Mouse (Mus musculus): Measurements from ENCODE around the gene St3gal6. TPM values are rescaled to one million over a fixed set of nuclear protein-coding genes. Genes with fewer than 3 reads are reported as not detected.

Gene St3gal6
- total and polyA plus RNA-seq, 3 experiments: 4.0 to 8.9 TPM; not detected in 1

DNA sequence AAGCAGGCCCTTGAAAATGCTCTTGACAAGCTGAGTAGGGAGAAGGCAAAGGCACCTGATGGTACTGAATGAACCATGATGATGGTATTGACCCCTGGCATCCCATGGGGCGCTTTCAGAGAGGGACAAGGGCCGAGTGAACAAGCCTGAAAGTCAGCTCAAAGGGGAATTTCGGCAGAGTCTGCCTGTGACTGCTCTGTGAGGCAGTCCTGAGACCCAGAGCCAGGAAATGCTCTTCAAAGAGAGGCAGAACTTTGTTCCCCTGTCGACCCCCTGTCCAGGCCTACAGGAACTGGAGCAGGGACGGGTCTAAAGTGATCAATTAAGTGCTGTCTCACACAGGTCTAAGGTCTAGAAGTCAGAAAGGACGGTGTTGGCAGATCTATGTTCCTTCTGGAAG is 10.3 kb downstream of the St3gal6 start:
- Histone ChIP-seq H3K27ac (ENCODE audit: control insufficient read depth, low read depth, low read length) (no peak overlapping the region), H3K36me3 (ENCODE audit: control insufficient read depth in 1 of 2, insufficient read depth in 2 of 2, low read length in 2 of 2) (no peaks in the 10 kb centered on the region), H3K4me3 (ENCODE audit: control insufficient read depth in 1 of 2, insufficient read depth in 1 of 2, low read depth in 2 of 2, low read length in 2 of 2) (no peak overlapping the region), H3K9ac (ENCODE audit: control insufficient read depth, low read depth, low read length, poor library complexity, severe bottlenecking) (no peak overlapping the region), H3K9me3 (replicated peaks; ENCODE audit: insufficient read depth, low read length) (no peaks in the 10 kb centered on the region), H3K27me3 (ENCODE audit: control insufficient read depth in 1 of 2, insufficient read depth in 2 of 2, low read length in 2 of 2) (no peaks in the 10 kb centered on the region), H3K4me1 (ENCODE audit: control insufficient read depth in 1 of 2, insufficient read depth in 2 of 2, low read length in 2 of 2) (peaks cover 0 to 3% of the 10 kb centered on the region in 2 experiments; a peak in 1 of 4 replicates), H3K79me2 (ENCODE audit: control insufficient read depth, insufficient read depth, low read length, poor library complexity) (no peaks in the 10 kb centered on the region)
- TF ChIP-seq NELFE (IDR thresholded peaks at IDR 0.05; ENCODE audit: low read depth, low read length) (no peak), EP300 (IDR thresholded peaks at IDR 0.05; ENCODE audit: low read depth in 1 of 2, low read length in 2 of 2) (no peak), CTCF (IDR thresholded peaks at IDR 0.05 in 2 of 3, conservative IDR thresholded peaks at IDR 0.05 in 1 of 3; ENCODE audit: control insufficient read depth in 1 of 3, insufficient read depth in 1 of 3, low read depth in 2 of 3, low read length in 3 of 3, poor library complexity in 1 of 3, severe bottlenecking in 1 of 3) (no peak), KAT2A (conservative IDR thresholded peaks at IDR 0.05; ENCODE audit: low read depth, low read length) (no peak), POLR2A (IDR thresholded peaks at IDR 0.05; ENCODE audit: control insufficient read depth in 1 of 2, insufficient read depth in 1 of 2, low read depth in 1 of 2, low read length in 2 of 2, poor library complexity in 1 of 2) (no peak), MYC (IDR thresholded peaks at IDR 0.05; ENCODE audit: low read depth, low read length) (no peak), JUND (IDR thresholded peaks at IDR 0.05; ENCODE audit: low read depth, low read length) (no peak), ZMIZ1 (IDR thresholded peaks at IDR 0.05; ENCODE audit: low read depth, low read length) (no peak), CHD2 (IDR thresholded peaks at IDR 0.05; ENCODE audit: low read length) (no peak)
- DNase-seq (ENCODE audit: low read depth, low spot score): no peak

DNA sequence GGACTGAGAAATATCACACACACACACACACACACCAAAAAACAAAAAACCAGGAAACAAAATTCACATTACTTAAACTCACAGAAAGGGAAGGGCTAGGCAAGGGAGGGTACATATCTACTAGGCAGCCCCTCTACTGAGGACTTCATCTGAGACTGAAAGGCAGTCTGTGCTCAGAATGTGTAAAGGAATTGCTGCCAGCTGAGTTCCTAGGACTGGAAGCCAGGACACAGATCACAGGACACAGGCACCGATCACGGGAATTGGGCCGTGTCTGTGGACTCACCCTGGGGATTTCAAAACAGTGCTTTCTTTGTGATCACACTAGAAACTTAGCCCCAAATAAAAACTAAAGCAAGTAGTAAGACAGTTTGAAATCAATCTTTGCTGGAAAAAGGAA is 11.2 kb downstream of the St3gal6 start:
- Histone ChIP-seq H3K4me1 (ENCODE audit: control insufficient read depth in 1 of 2, insufficient read depth in 2 of 2, low read length in 2 of 2) (peaks cover 0 to 3% of the 10 kb centered on the region in 2 experiments; a peak in 1 of 4 replicates), H3K27me3 (ENCODE audit: control insufficient read depth in 1 of 2, insufficient read depth in 2 of 2, low read length in 2 of 2) (no peaks in the 10 kb centered on the region), H3K79me2 (ENCODE audit: control insufficient read depth, insufficient read depth, low read length, poor library complexity) (no peaks in the 10 kb centered on the region), H3K27ac (ENCODE audit: control insufficient read depth, low read depth, low read length) (no peak overlapping the region), H3K9me3 (replicated peaks; ENCODE audit: insufficient read depth, low read length) (no peaks in the 10 kb centered on the region), H3K4me3 (ENCODE audit: control insufficient read depth in 1 of 2, insufficient read depth in 1 of 2, low read depth in 2 of 2, low read length in 2 of 2) (no peak overlapping the region), H3K36me3 (ENCODE audit: control insufficient read depth in 1 of 2, insufficient read depth in 2 of 2, low read length in 2 of 2) (no peaks in the 10 kb centered on the region), H3K9ac (ENCODE audit: control insufficient read depth, low read depth, low read length, poor library complexity, severe bottlenecking) (no peak overlapping the region)
- DNase-seq (ENCODE audit: low read depth, low spot score): no peak
- no peak for TF ChIP-seq CTCF (IDR thresholded peaks at IDR 0.05 in 2 of 3, conservative IDR thresholded peaks at IDR 0.05 in 1 of 3; ENCODE audit: control insufficient read depth in 1 of 3, insufficient read depth in 1 of 3, low read depth in 2 of 3, low read length in 3 of 3, poor library complexity in 1 of 3, severe bottlenecking in 1 of 3)
- no peak for TF ChIP-seq ELF1 (IDR thresholded peaks at IDR 0.05; ENCODE audit: low read depth, low read length)
- no peak for TF ChIP-seq KAT2A (conservative IDR thresholded peaks at IDR 0.05; ENCODE audit: low read depth, low read length)
- TF ChIP-seq UBTF (IDR thresholded peaks at IDR 0.05; ENCODE audit: borderline replicate concordance, insufficient read depth, low read depth, low read length): no peak
- TF ChIP-seq CHD2 (IDR thresholded peaks at IDR 0.05; ENCODE audit: low read length): no peak
- no peak for TF ChIP-seq SMC3 (IDR thresholded peaks at IDR 0.05; ENCODE audit: low read depth, low read length)
- no peak for TF ChIP-seq POLR2AphosphoS5 (IDR thresholded peaks at IDR 0.05; ENCODE audit: borderline replicate concordance, low read depth, low read length)

GRCm38 (mm10) chr16:58512181-58512761 is 11.8 kb downstream of the St3gal6 start:
- Histone ChIP-seq H3K27ac (ENCODE audit: control insufficient read depth, low read depth, low read length) (no peak overlapping the region), H3K4me3 (ENCODE audit: control insufficient read depth in 1 of 2, insufficient read depth in 1 of 2, low read depth in 2 of 2, low read length in 2 of 2) (no peak overlapping the region), H3K79me2 (ENCODE audit: control insufficient read depth, insufficient read depth, low read length, poor library complexity) (no peaks in the 10 kb centered on the region), H3K9me3 (replicated peaks; ENCODE audit: insufficient read depth, low read length) (no peaks in the 10 kb centered on the region), H3K9ac (ENCODE audit: control insufficient read depth, low read depth, low read length, poor library complexity, severe bottlenecking) (no peak overlapping the region), H3K4me1 (ENCODE audit: control insufficient read depth in 1 of 2, insufficient read depth in 2 of 2, low read length in 2 of 2) (peaks cover 0 to 3% of the 10 kb centered on the region in 2 experiments; a peak in 1 of 4 replicates), H3K36me3 (ENCODE audit: control insufficient read depth in 1 of 2, insufficient read depth in 2 of 2, low read length in 2 of 2) (no peaks in the 10 kb centered on the region), H3K27me3 (ENCODE audit: control insufficient read depth in 1 of 2, insufficient read depth in 2 of 2, low read length in 2 of 2) (no peaks in the 10 kb centered on the region)
- no peak for TF ChIP-seq POLR2A (IDR thresholded peaks at IDR 0.05; ENCODE audit: control insufficient read depth in 1 of 2, insufficient read depth in 1 of 2, low read depth in 1 of 2, low read length in 2 of 2, poor library complexity in 1 of 2)
- DNase-seq (ENCODE audit: low read depth, low spot score): no peak

Measured in MEL (cell line).